Mouse (Mus musculus) liver, adult 2 months (tissue): ENCODE data around the gene Phf1. TPM values are rescaled to one million over a fixed set of nuclear protein-coding genes. Genes with fewer than 3 reads are reported as not detected.

Source experiments
- DNase-seq: peaks from one replicate; pipeline ENCODE4 v3.0.0-alpha.2; 2011; ENCODE audit warnings: low read depth, low spot score; ENCODE audit errors: extremely low read depth
- H3K27ac ChIP-seq: fragments of 200-500 bp; replicated peaks from 2 replicates; pipeline ENCODE4 v1.5.1; 2012; ENCODE audit warnings: low read depth, mild to moderate bottlenecking, control low read depth, inconsistent platforms, low read length; ENCODE audit not compliant: insufficient read depth
- H3K27me3 ChIP-seq: fragments of 200-500 bp; 2 replicates; pipeline ENCODE4 v1.6.1; 2012; ENCODE audit warnings: mild to moderate bottlenecking, moderate library complexity, low read length, inconsistent platforms; ENCODE audit not compliant: control insufficient read depth, insufficient read depth
- H3K36me3 ChIP-seq: fragments of 200-500 bp; 2 replicates; pipeline ENCODE4 v1.6.1; 2012; ENCODE audit warnings: low read length, inconsistent platforms; ENCODE audit not compliant: control insufficient read depth, insufficient read depth
- H3K4me1 ChIP-seq: fragments of 200-500 bp; 2 replicates; pipeline ENCODE4 v1.6.1; 2011; ENCODE audit warnings: low read length; ENCODE audit not compliant: control insufficient read depth, insufficient read depth
- H3K4me3 ChIP-seq: fragments of 200-500 bp; 2 replicates; pipeline ENCODE4 v1.5.1; 2011; ENCODE audit warnings: low read depth, mild to moderate bottlenecking, control low read depth, low read length, moderate library complexity; ENCODE audit not compliant: insufficient read depth
- H3K79me2 ChIP-seq: fragments of 200-500 bp; 2 replicates; pipeline ENCODE4 v1.6.1; 2012; ENCODE audit warnings: inconsistent platforms, mild to moderate bottlenecking, low read length, moderate library complexity; ENCODE audit not compliant: control insufficient read depth, insufficient read depth
- H3K9ac ChIP-seq: fragments of 200-500 bp; 2 replicates; pipeline ENCODE4 v1.6.1; 2012; ENCODE audit warnings: low read depth, mild to moderate bottlenecking, control low read depth, inconsistent platforms, low read length
- CTCF ChIP-seq: fragments of 200-500 bp; IDR thresholded peaks from 2 replicates; pipeline ENCODE4 v1.5.1; 2011; ENCODE audit warnings: low read depth, low read length, control low read depth
- POLR2A ChIP-seq: fragments of 200-500 bp; IDR thresholded peaks from 2 replicates; pipeline ENCODE4 v1.6.1; 2011; ENCODE audit warnings: low read length, control low read depth; ENCODE audit not compliant: insufficient read depth; ENCODE audit errors: extremely low read depth
- WGBS: fragments of 180-500 bp; shearing (Covaris S2); methylation state at CpG from one replicate; pipeline ENCODE4 v1.1.7; 2018; 5-methylcytosine and 5-hydroxymethylcytosine counted together
- polyA plus RNA-seq: library from polyadenylated mRNA; depleted of rRNA; stranded (reverse); fragments of >200 nt; gene quantifications from 2 replicates; pipeline ENCODE4 v1.2.3, GENCODE M21; 2012
- total RNA-seq: library from RNA; depleted of rRNA; stranded (reverse); fragments of >200 nt; gene quantifications from 2 replicates; pipeline ENCODE4 v1.2.3, GENCODE M21; 2014

Phf1 gene
- total and polyA plus RNA-seq, 2 experiments = 4.2 to 35.0 TPM

DNA sequence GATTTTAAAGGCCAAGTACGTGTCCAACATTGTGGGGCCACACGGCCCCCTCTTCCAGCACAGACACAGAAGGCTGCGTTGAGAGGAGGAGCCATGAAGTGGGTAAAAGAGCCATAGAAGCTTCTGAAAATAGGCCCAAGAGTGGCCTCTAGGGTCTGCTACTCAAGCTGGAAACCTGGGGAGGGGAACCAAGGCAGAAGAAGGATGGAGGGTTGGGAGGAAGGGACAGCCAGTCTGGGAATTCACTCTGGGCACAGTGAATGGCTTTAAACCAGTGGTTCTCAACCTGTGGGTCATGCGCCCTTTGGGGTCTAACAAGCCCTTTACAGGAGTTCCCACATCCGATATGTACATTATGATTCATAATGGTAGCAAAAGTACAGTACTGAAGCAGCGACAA lies 36.4 kb downstream of the Phf1 start:
- WGBS = 88% methylated on average over 6 of the region's 6 CpGs
- Histone ChIP-seq H3K27ac (no peak overlapping the region), H3K27me3 (no peaks in the 10 kb centered on the region), H3K36me3 (no peaks in the 10 kb centered on the region), H3K4me3 (no peak overlapping the region), H3K79me2 (peaks cover 10% of the 10 kb centered on the region), H3K4me1 (peaks cover 4% of the 10 kb centered on the region; the same call in 1 of the 2 replicates), H3K9ac (no peak overlapping the region)
- DNase-seq = no peak
- no peak for TF ChIP-seq CTCF
- no peak for TF ChIP-seq POLR2A

DNA sequence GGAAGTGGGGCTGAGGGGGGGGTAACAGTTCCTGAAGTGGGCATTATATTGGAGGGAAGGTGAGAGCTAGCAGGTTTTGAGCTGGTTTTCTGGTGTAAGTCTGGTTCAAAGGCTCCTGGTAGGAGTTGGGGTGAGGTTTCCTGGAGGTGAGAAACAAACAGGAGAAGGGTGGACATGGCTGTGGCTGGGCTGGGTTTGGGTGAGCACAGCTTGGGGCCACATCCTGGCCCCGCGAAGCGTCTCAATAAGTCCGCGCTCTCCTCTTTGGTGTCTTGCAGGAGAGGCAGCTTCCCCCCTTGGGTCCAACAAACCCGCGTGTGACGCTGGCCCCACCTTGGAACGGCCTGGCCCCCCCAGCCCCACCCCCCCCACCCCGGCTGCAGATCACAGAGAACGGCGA lies 37.4 kb downstream of the Phf1 start:
- H3K36me3 ChIP-seq = no peaks in the 10 kb centered on the region
- H3K9ac ChIP-seq = no peak overlapping the region
- H3K79me2 ChIP-seq = peaks cover 10% of the 10 kb centered on the region
- peaks cover 4% of the 10 kb centered on the region; the same call in 1 of the 2 replicates for H3K4me1 ChIP-seq
- H3K27ac ChIP-seq = no peak overlapping the region
- no peak for DNase-seq
- no peak overlapping the region for H3K4me3 ChIP-seq
- H3K27me3 ChIP-seq = no peaks in the 10 kb centered on the region
- 69% methylated on average over 12 of the region's 12 CpGs for WGBS
- no peak for TF ChIP-seq POLR2A
- TF ChIP-seq CTCF = no peak

DNA sequence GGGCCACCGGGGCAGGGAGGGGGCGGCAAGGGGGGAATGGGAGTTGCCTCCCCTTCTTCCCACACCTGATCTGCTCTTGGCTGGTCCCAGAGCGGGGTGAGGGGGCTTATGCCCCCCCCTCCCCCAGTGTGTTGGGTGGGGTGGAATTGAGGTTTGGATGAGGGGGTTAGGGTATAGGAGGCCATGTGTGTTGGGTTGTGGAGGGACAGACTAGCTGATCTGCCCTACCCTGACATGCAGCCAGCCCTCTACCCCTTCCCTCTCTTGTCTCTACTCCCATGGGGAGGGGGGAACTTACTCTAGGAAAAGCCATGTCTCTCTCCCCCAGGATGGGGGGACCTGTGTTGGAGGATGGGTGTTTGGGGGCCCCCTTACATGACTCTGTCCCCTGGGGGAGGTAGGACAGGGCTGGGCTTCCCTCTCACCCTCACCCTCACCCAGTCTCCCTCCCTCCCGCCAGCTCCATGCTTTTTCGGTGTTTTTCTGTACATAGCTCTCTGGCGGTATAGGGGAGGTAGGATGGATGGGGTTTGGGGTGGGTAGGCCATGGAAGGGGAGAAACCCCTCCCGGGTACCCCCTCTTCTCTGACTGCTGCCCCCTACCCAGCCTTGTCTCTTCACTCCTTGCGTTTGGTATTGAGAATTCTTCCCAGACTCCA lies 38.5 kb downstream of the Phf1 start:
- no peak overlapping the region for H3K9ac ChIP-seq
- 85% methylated on average over 8 of the region's 8 CpGs for WGBS
- no peak overlapping the region for H3K4me3 ChIP-seq
- H3K79me2 ChIP-seq = peaks cover 10% of the 10 kb centered on the region
- H3K27ac ChIP-seq = no peak overlapping the region
- DNase-seq = no peak
- H3K27me3 ChIP-seq = no peaks in the 10 kb centered on the region
- H3K4me1 ChIP-seq = peaks cover 4% of the 10 kb centered on the region; the same call in 1 of the 2 replicates
- no peaks in the 10 kb centered on the region for H3K36me3 ChIP-seq
- TF ChIP-seq POLR2A = no peak
- TF ChIP-seq CTCF = no peak

DNA sequence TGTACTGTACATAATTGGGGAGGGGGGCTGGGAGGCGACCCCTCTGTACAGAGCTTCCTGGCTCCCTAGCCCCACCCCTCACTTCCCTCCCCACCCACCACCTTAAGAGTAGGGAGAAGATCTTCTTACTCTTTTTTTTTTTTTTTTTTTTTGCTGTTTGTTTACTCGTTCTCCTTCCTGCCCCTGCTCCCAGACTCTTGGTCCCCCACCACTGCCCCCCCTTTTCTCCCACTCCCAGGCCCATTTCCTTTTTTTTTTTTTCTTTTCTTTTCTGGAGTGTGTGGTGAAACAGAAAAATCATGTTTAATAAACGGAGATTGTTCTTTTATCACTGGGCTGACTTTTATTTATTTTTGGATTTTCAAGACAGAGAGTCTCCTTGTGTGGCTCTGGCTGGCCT lies 39.3 kb downstream of the Phf1 start:
- WGBS = 10% methylated on average over 3 of the region's 3 CpGs

DNA sequence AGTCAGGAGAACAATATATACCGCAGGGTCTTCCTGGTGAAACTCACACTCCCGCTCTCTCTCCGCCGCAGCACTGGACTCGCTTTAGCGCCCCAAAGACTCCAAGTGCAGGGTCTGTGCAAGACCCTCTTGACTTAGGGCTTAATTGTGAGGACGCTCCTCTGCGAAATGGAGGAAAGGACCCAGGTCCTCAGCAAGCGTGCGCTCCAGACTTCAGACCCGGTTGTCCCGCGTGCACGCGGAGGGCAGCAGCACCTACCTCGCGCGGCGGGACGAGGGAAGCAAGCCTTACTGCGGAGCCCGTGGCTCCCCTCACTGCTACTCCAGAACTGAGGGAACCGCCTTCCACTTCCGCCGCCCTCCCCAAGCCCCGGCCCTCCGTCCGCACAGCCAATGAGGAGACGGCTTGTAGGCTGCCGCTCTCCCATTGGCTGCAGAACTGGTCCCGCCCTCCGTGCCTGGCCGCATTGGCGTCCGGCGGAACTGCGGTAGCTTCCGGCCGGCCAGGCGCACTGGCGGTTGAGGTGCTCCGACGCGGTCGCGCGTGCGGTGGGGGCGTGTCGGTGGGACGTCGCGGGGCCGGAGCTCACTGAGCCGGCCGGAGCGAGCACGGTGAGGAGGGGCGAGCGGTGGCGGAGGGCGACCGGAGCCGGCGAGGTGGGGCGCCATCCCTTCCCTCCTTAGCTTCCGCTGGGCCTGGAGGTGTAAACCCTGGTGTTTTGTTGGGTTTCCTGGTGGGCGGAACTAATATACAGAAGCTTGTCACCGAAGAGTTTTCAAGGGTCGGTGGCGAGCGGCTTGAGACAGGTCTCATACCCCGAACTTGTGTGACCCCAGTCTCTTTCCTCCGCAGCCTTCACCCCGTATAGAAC lies 40.1 kb downstream of the Phf1 start, which contains the start of gene Zbtb9:
TSS of gene Zbtb9 (plus strand) at position 465 of the 872 bp plus-strand sequence.
- no peaks in the 10 kb centered on the region for H3K36me3 ChIP-seq
- TF ChIP-seq CTCF (no peak), POLR2A (peak; percentile 94)
- peak; percentile 80 for DNase-seq
- under 1% methylated on average over 75 of the region's 75 CpGs for WGBS
- peaks cover 4% of the 10 kb centered on the region; the same call in 1 of the 2 replicates for H3K4me1 ChIP-seq
- peaks cover 10% of the 10 kb centered on the region for H3K79me2 ChIP-seq
- peak within 1 kb of the TSS; percentile 67 for H3K4me3 ChIP-seq
- peak within 1 kb of the TSS; percentile 92 for H3K9ac ChIP-seq
- no peaks in the 10 kb centered on the region for H3K27me3 ChIP-seq
- H3K27ac ChIP-seq = peak within 1 kb of the TSS; percentile 27

More for the DNA sequence above, 39.3 kb downstream of the Phf1 start:
- H3K27me3 ChIP-seq = no peaks in the 10 kb centered on the region
- H3K27ac ChIP-seq = no peak overlapping the region
- peaks cover 4% of the 10 kb centered on the region; the same call in 1 of the 2 replicates for H3K4me1 ChIP-seq
- no peak for TF ChIP-seq POLR2A
- no peak for TF ChIP-seq CTCF
- H3K79me2 ChIP-seq = peaks cover 10% of the 10 kb centered on the region
- peak overlapping the region; percentile 67; the same call in 1 of the 2 replicates for H3K4me3 ChIP-seq
- H3K36me3 ChIP-seq = no peaks in the 10 kb centered on the region
- DNase-seq = no peak
- H3K9ac ChIP-seq = peak overlapping the region; percentile 83
